Mouse (Mus musculus): ENCODE measurements around the gene Irf6. TPM values are rescaled to one million over a fixed set of nuclear protein-coding genes. Genes with fewer than 3 reads are reported as not detected.

Gene Irf6
- polyA plus RNA-seq, 1 experiment from 2014 or later = 2.2 TPM

GRCm38 (mm10) chr1:193207503-193207902, 54.6 kb downstream of the Irf6 start, which contains the start of gene Lamb3:
Gene Lamb3 (plus strand): TSS chr1:193207699.
- Histone ChIP-seq H3K9me3 (no peaks in the 10 kb centered on the region), H3K4me3 (no peak within 1 kb of the TSS), H3K9ac (replicated peaks) (no peak within 1 kb of the TSS), H3K27ac (replicated peaks) (no peak within 1 kb of the TSS), H3K4me2 (replicated peaks) (no peak within 1 kb of the TSS), H3K36me3 (no peaks in the 10 kb centered on the region), H3K4me1 (no peaks in the 10 kb centered on the region), H3K27me3 (no peaks in the 10 kb centered on the region)
- ATAC-seq (ENCODE audit: low FRiP score, low read depth) = no peak
- 88% methylated on average over 3 of the region's 3 CpGs for WGBS

- WGBS = 44% methylated on average over 2 of the region's 2 CpGs
- Histone ChIP-seq H3K4me3 (no peak overlapping the region), H3K27ac (replicated peaks) (no peak overlapping the region), H3K4me2 (replicated peaks) (no peak overlapping the region), H3K9me3 (no peaks in the 10 kb centered on the region), H3K4me1 (no peaks in the 10 kb centered on the region), H3K9ac (replicated peaks) (no peak overlapping the region), H3K27me3 (no peaks in the 10 kb centered on the region), H3K36me3 (no peaks in the 10 kb centered on the region)
- no peak for ATAC-seq (ENCODE audit: low FRiP score, low read depth)
Observed at GRCm38 (mm10) chr1:193208178-193208577, 55.3 kb downstream of the Irf6 start.

- no peak overlapping the region for H3K4me2 ChIP-seq (replicated peaks)
- no peaks in the 10 kb centered on the region for H3K27me3 ChIP-seq
- 75% methylated on average over 5 of the region's 5 CpGs for WGBS
- no peaks in the 10 kb centered on the region for H3K36me3 ChIP-seq
- ATAC-seq (ENCODE audit: low FRiP score, low read depth) = no peak
- no peaks in the 10 kb centered on the region for H3K4me1 ChIP-seq
- no peaks in the 10 kb centered on the region for H3K9me3 ChIP-seq
- no peak overlapping the region for H3K27ac ChIP-seq (replicated peaks)
- no peak overlapping the region for H3K9ac ChIP-seq (replicated peaks)
- no peak overlapping the region for H3K4me3 ChIP-seq
Observed at GRCm38 (mm10) chr1:193211371-193211770, 58.5 kb downstream of the Irf6 start.

GRCm38 (mm10) chr1:193214053-193214452, 61.1 kb downstream of the Irf6 start:
- ATAC-seq (ENCODE audit: low FRiP score, low read depth) = no peak
- Histone ChIP-seq H3K36me3 (no peaks in the 10 kb centered on the region), H3K4me3 (no peak overlapping the region), H3K4me2 (replicated peaks) (no peak overlapping the region), H3K27ac (replicated peaks) (no peak overlapping the region), H3K27me3 (no peaks in the 10 kb centered on the region), H3K4me1 (no peaks in the 10 kb centered on the region), H3K9me3 (no peaks in the 10 kb centered on the region), H3K9ac (replicated peaks) (no peak overlapping the region)
- 79% methylated on average over 5 of the region's 5 CpGs for WGBS

- ATAC-seq (ENCODE audit: low FRiP score, low read depth) = no peak
- Histone ChIP-seq H3K4me2 (replicated peaks) (no peak overlapping the region), H3K36me3 (no peaks in the 10 kb centered on the region), H3K9ac (replicated peaks) (no peak overlapping the region), H3K27ac (replicated peaks) (no peak overlapping the region), H3K9me3 (no peaks in the 10 kb centered on the region), H3K27me3 (no peaks in the 10 kb centered on the region), H3K4me3 (no peak overlapping the region), H3K4me1 (no peaks in the 10 kb centered on the region)
- WGBS = 73% methylated on average over 3 of the region's 3 CpGs
Observed at GRCm38 (mm10) chr1:193216000-193216399, 63.1 kb downstream of the Irf6 start.

GRCm38 (mm10) chr1:193220408-193220807, 67.5 kb downstream of the Irf6 start:
- 69% methylated on average over 5 of the region's 5 CpGs for WGBS
- ATAC-seq (ENCODE audit: low FRiP score, low read depth) = no peak
- H3K4me2 ChIP-seq (replicated peaks) = no peak overlapping the region

More at GRCm38 (mm10) chr1:193220408-193220807, 67.5 kb downstream of the Irf6 start:
- Histone ChIP-seq H3K27ac (replicated peaks) (no peak overlapping the region), H3K9me3 (no peaks in the 10 kb centered on the region), H3K9ac (replicated peaks) (no peak overlapping the region), H3K36me3 (no peaks in the 10 kb centered on the region), H3K27me3 (0 out of 2 replicates have a peak, but pooled peaks cover 4% of the 10 kb centered on the region), H3K4me3 (no peak overlapping the region), H3K4me1 (peaks cover 3% of the 10 kb centered on the region; the same call in 1 of the 2 replicates)

Other genes starting within 250 kb of the Irf6 start
- 8.8 and 9.1 TPM in 2 replicates for gene Syt14, start 117.3 kb upstream of the Irf6 start, polyA plus RNA-seq (2016; fragmentation: Nextera tagmentation; extraction: Ambion mirVana)
- gene Diexf, start 22.8 kb upstream of the Irf6 start, polyA plus RNA-seq (2016; fragmentation: Nextera tagmentation; extraction: Ambion mirVana) = 8.3 and 8.8 TPM in 2 replicates
- 15.1 and 16.6 TPM in 2 replicates for gene A130010J15Rik, start 14.9 kb downstream of the Irf6 start, polyA plus RNA-seq (2016; fragmentation: Nextera tagmentation; extraction: Ambion mirVana)
- 2.1 and 2.2 TPM in 2 replicates for gene Traf3ip3, start 48.6 kb downstream of the Irf6 start, polyA plus RNA-seq (2016; fragmentation: Nextera tagmentation; extraction: Ambion mirVana)
- 0.27 and 0.56 TPM in 2 replicates for gene Lamb3, start 54.6 kb downstream of the Irf6 start, polyA plus RNA-seq (2016; fragmentation: Nextera tagmentation; extraction: Ambion mirVana)
- not detected in 2 replicates for gene Hsd11b1, start 111.0 kb downstream of the Irf6 start, polyA plus RNA-seq (2016; fragmentation: Nextera tagmentation; extraction: Ambion mirVana)
- 10.1 and 11.0 TPM in 2 replicates for gene G0s2, start 120.1 kb downstream of the Irf6 start, polyA plus RNA-seq (2016; fragmentation: Nextera tagmentation; extraction: Ambion mirVana)
- 28.1 and 28.7 TPM in 2 replicates for gene Camk1g, start 217.2 kb downstream of the Irf6 start, polyA plus RNA-seq (2016; fragmentation: Nextera tagmentation; extraction: Ambion mirVana)